Mouse (Mus musculus) right cerebral cortex, adult 2 months (tissue): ENCODE results near the gene Slc17a7.
A peak's percentile ranks its signal among the peaks of the same experiment; 100 is the strongest.

Experiments used
- DNase-seq, 2 experiments: peaks; one replicate each; pipeline ENCODE4 v3.0.0; 2021 to 2022; ENCODE audit warnings: low spot score in 2 of 2

Gene Slc17a7

GRCm38 (mm10) chr7:45198435-45198834 is 34.7 kb downstream of the Slc17a7 start:
- DNase-seq = peak; percentile 75 to 83

GRCm38 (mm10) chr7:45198961-45199360 is 35.2 kb downstream of the Slc17a7 start:
- peak; percentile 46 to 67 for DNase-seq

GRCm38 (mm10) chr7:45202654-45203053 is 38.9 kb downstream of the Slc17a7 start:
- no peak for DNase-seq

GRCm38 (mm10) chr7:45204380-45205143 is 40.8 kb downstream of the Slc17a7 start, which contains the start of gene Ccdc155:
Ccdc155 (minus strand) TSS chr7:45204892.
- DNase-seq = peak; percentile 91 to 93

- DNase-seq = no peak
Observed at GRCm38 (mm10) chr7:45208260-45208659, 44.5 kb downstream of the Slc17a7 start.

DNA sequence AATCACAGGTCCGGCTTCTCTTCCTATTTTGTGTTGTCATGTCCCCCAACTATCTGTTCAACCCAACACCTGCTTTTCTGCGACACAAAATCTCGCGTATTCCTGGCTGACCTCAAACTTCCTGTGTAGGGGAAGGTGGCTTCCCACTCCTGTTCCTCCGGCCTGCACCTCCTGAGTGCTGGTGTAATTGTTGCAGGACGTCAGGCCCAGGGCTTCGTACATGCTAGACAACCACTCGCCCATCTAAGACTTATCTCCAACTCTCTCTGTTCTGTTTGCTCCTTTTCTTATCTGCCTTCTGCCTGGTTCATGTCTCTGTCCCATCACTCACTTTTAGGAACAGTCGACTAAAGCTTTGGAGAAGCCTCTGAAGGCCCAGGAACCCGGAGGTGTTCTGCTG is 47.3 kb downstream of the Slc17a7 start:
- DNase-seq = no peak

DNA sequence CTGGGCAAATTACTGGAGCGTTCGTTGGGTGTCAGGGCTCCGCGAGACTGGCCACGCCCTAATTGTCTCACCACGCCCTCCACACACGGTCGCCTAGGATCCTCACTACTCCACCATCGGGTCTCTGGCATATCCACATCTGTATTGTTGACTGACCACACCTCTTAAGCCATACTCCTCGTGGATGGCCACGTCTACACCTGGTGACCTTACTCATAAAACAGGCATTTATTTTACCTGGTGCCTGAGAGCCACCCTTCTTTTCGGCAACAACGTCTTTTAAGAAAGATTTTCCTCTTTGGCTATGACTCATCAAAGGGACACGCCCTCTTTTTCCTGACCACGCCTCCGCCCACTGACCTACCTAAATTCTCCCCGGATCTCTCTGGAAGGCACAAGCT is 48.1 kb downstream of the Slc17a7 start, which contains the start of gene Dkkl1:
Gene Dkkl1, minus strand, starts transcription at position 297 of the 401 bp plus-strand sequence.
- DNase-seq = no peak

DNA sequence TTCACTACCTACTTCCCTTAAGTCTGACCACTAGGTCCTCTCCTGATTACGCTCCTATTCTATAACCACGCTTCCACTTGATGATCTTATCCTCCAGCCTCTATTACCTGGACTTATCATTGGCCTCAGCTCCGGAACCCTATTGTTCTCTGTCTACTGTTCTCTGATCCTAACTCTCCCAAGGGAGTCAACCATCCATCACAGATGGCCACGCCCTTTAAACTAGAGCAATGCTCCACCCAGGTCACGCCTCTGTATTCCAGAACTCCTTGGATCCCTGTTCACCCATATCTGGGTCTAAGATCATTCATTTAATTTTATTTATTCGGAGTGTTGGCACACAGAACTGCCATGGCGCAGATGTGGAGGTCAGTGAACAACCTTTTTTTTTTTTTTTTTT is 48.6 kb downstream of the Slc17a7 start:
- DNase-seq = no peak

GRCm38 (mm10) chr7:45213708-45214107 is 50.0 kb downstream of the Slc17a7 start:
- no peak for DNase-seq

- no peak for DNase-seq
Observed at GRCm38 (mm10) chr7:45215673-45216441, 52.1 kb downstream of the Slc17a7 start, which contains the start of gene Tead2. Tead2 (plus strand) TSS chr7:45215753.

GRCm38 (mm10) chr7:45216442-45217183 is 52.9 kb downstream of the Slc17a7 start:
- no peak for DNase-seq

DNA sequence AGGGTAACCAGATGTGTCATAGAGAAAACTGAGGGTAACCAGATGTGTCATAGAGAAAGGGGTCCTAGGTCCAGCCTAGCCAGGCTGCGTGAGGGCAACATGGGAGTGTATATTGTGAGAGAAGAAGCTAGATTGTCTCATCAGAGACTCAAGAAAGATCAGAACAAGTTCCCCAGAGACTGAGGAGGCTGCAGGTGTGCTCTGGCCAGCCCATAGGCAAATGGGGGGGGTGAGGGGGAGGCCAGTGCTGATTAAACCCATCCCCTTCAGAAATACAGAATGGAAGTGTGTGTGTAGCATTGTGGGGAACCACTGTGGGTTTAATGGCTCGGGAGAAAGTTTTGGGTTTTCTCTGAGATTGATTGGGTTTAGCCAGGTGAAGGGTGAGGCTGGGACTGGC is 57.9 kb downstream of the Slc17a7 start:
- no peak for DNase-seq

GRCm38 (mm10) chr7:45224826-45225225 is 61.1 kb downstream of the Slc17a7 start:
- no peak for DNase-seq
